Mouse (Mus musculus): ENCODE measurements around the gene Olfr1385.
"Not testable (repeated sequence)": the region's sequence is repeated elsewhere in the genome, so short reads cannot be mapped to it uniquely, and the experiment has no call there.

Gene Olfr1385

GRCm38 (mm10) chr11:49488770-49489169, at the start of gene Olfr1385:
Gene Olfr1385, plus strand, starts transcription at chr11:49489070.
- DNase-seq (ENCODE audit: low read depth, low spot score) = not testable (repeated sequence)

GRCm38 (mm10) chr11:49455043-49455442, 33.8 kb upstream of the Olfr1385 start, which contains the start of gene Olfr1387:
Gene Olfr1387, plus strand, starts transcription at chr11:49455343.
- DNase-seq (ENCODE audit: low read depth, low spot score) = no peak

GRCm38 (mm10) chr11:49464746-49465145, 24.1 kb upstream of the Olfr1385 start, which contains the start of gene Olfr1386:
Gene Olfr1386, plus strand, starts transcription at chr11:49465046.
- DNase-seq (ENCODE audit: low read depth, low spot score) = not testable (repeated sequence)

GRCm38 (mm10) chr11:49485973-49486372, 2.9 kb upstream of the Olfr1385 start:
- DNase-seq (ENCODE audit: low read depth, low spot score) = no peak

- no peak for DNase-seq (ENCODE audit: low read depth, low spot score)
Observed at GRCm38 (mm10) chr11:49518086-49518485, 29.2 kb downstream of the Olfr1385 start.

- DNase-seq (ENCODE audit: low read depth, low spot score) = no peak
Observed at GRCm38 (mm10) chr11:49519348-49519747, 30.5 kb downstream of the Olfr1385 start, which contains the start of gene Olfr1383. Gene Olfr1383, plus strand, starts transcription at chr11:49519648.

- DNase-seq (ENCODE audit: low read depth, low spot score) = no peak
Observed at GRCm38 (mm10) chr11:49527947-49528346, 39.1 kb downstream of the Olfr1385 start, which contains the start of gene Olfr1382. Gene Olfr1382, plus strand, starts transcription at chr11:49528247.

- DNase-seq (ENCODE audit: low read depth, low spot score) = no peak
Observed at GRCm38 (mm10) chr11:49532761-49533160, 43.9 kb downstream of the Olfr1385 start.

GRCm38 (mm10) chr11:49536631-49537030, 47.8 kb downstream of the Olfr1385 start:
- DNase-seq (ENCODE audit: low read depth, low spot score) = not testable (repeated sequence)

- not testable (repeated sequence) for DNase-seq (ENCODE audit: low read depth, low spot score)
Observed at GRCm38 (mm10) chr11:49543149-49543548, 54.3 kb downstream of the Olfr1385 start, which contains the start of gene Olfr1381. Gene Olfr1381, plus strand, starts transcription at chr11:49543449.

Measured in retina, postnatal 7 days (tissue).